Mouse (Mus musculus) frontal cortex, adult (tissue): ENCODE results near the gene Pgbd5.

Experiments used
- ATAC-seq: cut with Nextera tagmentation; 2 replicates; pipeline ENCODE4 v1.9.2; 2017; ENCODE audit warnings: mild to moderate bottlenecking, moderate library complexity, mixed read lengths; ENCODE audit not compliant: low TSS enrichment

The Pgbd5 gene

DNA sequence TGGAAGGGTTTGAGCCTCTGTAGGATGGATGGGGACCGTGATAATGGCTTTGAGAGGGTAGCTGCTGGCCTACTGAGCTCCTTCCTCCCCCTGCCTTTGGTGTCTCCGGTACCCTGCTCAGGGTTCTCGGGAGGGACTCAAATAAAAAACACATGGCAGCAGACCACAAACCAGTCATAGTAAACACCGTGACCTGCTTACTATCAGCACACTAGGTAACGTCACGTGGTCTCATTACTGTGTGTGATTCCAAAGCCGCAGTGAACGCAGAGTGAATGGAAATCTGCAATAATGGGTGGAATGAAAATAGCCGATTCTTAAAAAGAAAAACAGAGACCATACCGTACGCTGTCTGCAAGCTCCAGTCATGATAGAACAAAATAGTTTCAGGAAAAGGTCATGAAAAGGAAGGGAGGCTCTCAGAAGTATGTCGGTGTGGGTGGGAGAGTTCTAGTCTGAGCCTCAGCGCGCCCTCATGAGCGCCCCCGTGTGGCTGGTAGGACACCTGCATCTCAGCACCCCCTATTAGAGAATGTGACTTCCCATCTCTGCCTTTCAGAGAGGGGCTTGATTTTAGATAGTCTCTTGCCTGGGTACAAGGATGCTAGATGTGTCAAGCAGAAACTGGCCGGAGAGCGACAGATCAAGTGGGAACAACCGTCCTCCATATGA is 92.5 kb downstream of the Pgbd5 start:
- ATAC-seq: peak; percentile 60

- ATAC-seq: no peak
These were observed 94.4 kb downstream of the Pgbd5 start for GRCm38 (mm10) chr8:124345098-124345497.

DNA sequence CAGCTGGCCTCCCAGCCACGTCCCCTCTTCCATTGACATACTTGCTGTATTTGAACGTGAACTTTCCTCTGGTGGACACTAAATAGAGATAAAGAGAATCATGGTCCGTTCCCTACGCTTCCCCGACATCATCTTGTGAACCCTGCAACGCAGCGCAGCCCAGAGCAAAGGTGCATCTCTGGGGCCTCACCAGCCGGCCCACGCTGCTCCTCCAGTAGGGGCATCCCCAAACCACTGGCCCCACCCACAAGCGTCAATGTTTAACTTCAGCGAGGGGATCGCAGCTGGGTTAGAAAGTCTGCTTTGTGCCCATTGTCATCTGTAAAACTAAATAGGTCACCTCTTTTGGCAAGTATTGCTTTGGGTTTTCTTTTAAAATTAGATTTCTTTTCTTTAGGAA is 95.5 kb downstream of the Pgbd5 start:
- no peak for ATAC-seq

DNA sequence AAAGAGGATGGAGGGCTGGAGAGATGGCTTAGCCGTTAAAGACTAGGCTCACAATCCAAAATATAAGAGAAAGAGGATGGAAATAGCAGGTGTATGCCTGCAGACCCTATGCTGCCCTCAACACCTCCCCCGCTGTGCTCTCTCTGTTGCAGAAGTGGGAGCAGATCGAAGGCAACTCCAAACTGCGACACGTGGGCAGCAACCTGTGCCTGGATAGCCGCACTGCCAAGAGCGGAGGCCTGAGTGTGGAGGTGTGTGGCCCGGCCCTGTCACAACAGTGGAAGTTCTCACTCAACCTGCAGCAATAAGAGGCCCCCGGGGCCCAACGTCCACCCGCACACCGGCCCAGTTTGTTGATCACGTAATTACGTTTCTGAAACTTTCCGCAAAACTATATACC is 96.3 kb downstream of the Pgbd5 start:
- ATAC-seq: peak; percentile 41

GRCm38 (mm10) chr8:124340360-124341068 is 98.9 kb downstream of the Pgbd5 start:
- ATAC-seq: no peak

- ATAC-seq: no peak
These were observed 99.7 kb downstream of the Pgbd5 start for GRCm38 (mm10) chr8:124339742-124340141.

DNA sequence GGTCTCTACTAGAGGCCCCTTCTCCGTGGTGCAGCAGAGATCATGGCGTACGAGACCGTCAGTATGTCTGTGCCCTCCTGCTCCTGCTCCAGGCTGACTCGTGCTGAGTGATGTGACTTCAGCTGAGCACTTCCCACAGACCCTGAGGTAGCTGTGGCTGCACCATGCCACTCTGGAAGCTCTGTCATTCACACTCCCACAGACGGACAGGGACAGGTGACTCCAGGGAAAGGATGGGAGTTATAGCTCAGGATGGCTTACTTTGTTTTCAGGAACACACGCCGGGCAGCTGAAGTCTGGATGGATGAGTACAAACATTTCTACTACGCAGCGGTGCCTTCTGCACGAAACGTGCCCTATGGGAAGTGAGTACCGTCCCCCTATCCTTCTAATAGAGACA is 103.2 kb downstream of the Pgbd5 start:
- no peak for ATAC-seq

DNA sequence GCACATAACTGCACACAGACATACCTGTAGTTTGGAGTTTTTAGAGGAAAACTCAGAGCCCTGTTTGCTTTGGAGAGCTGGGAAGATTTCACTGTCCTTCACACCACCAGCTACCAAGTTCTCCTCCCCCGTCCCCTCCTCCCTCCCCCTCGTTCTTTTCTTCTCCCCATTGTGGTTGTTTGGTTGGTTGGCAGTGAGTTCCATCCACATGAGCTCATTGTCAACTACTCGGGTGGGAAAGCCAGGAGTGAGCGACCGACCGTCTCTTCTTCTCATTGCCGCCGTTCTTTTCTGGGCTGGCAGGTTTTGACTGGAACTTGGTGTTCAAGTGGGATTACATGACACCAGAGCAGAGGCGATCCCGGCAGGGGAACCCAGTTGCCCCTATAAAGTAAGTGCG is 107.8 kb downstream of the Pgbd5 start:
- ATAC-seq: no peak

GRCm38 (mm10) chr8:124331094-124331493 is 108.4 kb downstream of the Pgbd5 start:
- ATAC-seq: peak; percentile 53; the same call in 1 of the 2 replicates

DNA sequence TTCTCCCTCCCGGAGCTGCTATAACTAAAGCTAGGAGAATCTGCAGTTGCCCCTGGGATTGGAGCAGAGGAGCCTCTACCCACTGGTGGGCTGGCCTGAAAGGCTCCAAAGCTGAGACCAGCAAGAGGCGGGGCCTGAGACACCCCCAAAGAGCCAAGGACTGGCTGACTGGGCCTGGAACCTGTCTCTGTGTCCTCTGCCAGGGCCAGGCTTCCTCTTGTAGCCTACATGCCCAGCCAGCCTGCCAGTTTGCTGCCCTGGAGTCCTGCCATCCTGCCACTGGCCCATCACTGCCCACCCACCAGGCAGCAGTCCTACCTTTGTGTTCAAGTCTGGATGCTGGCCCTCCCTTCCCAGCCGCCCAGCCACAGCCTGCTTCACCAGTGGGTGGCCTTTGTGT is 109.0 kb downstream of the Pgbd5 start:
- 0 out of 2 replicates have a peak, but pooled peaks have one; percentile 10 for ATAC-seq

DNA sequence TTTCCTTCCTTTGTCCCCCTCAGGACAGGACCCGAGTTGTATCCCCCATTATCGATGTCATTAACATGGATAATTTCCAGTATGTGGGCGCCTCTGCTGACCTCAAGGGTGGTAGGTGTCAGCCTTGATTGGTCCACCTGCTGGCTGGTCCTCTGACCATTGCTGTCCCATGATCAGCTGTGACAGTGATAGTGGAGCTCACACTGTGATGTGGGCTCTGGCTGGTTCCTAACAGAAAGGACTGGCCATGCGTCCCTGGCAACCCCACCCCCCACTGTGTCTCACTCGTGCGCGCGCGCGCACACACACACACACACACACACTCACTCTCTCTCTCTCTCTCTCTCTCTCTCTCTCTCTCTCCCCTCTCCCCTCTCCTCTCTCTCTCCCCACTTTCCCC is 109.8 kb downstream of the Pgbd5 start:
- ATAC-seq: no peak

GRCm38 (mm10) chr8:124328259-124328658 is 111.2 kb downstream of the Pgbd5 start:
- no peak for ATAC-seq

- peak; percentile 64 for ATAC-seq
These were observed 116.1 kb downstream of the Pgbd5 start for GRCm38 (mm10) chr8:124323356-124323755.

- peak; percentile 51; the same call in 1 of the 2 replicates for ATAC-seq
These were observed 118.1 kb downstream of the Pgbd5 start for GRCm38 (mm10) chr8:124321227-124321840.

DNA sequence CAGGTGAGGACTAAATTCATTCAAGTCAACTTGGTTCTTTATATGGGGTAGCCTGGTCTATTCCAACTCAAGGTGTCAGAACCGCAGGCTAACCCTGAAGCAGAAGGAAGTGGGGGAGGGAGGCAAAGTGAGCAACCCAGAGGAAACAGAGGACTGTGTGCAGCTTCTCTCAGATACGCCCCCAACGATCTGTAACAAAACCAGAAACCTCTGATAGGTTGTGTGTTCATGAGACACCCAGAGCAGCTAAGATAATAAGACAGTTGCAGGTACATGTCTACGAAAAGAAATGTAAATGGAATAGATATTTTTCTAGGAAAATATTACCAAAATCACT is 120.2 kb downstream of the Pgbd5 start:
- no peak for ATAC-seq
